In genomic region chr4:80517476-80518285, GRCm38 (mm10) we compare ENCODE assay signal across 8 mouse cellular contexts.
A peak's percentile ranks its signal among the peaks of the same experiment; 100 is the strongest.
DNase-seq lines count a peak whose midpoint lies in the region; ATAC-seq and TF ChIP-seq lines count a peak whose summit lies in the region.

No protein-coding gene starts in this region.

- H3K36me3 ChIP-seq in forebrain, embryonic 16.5 days (ENCODE audit: control insufficient read depth, insufficient read depth): no peaks in the 10 kb centered on the region
- H3K36me3 ChIP-seq in midbrain, embryonic 15.5 days (replicated peaks): no peaks in the 10 kb centered on the region

- peaks cover 9% of the 10 kb centered on the region; the same call in 1 of the 2 replicates for H3K4me1 ChIP-seq in forebrain, embryonic 16.5 days (replicated peaks; ENCODE audit: control insufficient read depth, insufficient read depth, low read length)
- H3K4me1 ChIP-seq in midbrain, embryonic 15.5 days: peaks cover 13% of the 10 kb centered on the region

- DNase-seq in gastrocnemius, adult 18-20 months (ENCODE audit: low spot score): peak; percentile 1
- no peak for DNase-seq in gastrocnemius, postnatal 36 days
- peak; percentile 3 for DNase-seq in cerebellum, adult 11-12 months
- DNase-seq in hindlimb bud, embryonic 11.5 days (ENCODE audit: extremely low spot score, low read depth, low spot score): peak; percentile 44
- peak; percentile 64 to 75 for DNase-seq in left cerebral cortex, adult 2 months (ENCODE audit: extremely low spot score in 1 of 2, low spot score in 2 of 2)

- no peaks in the 10 kb centered on the region for H3K27me3 ChIP-seq in forebrain, embryonic 16.5 days (replicated peaks; ENCODE audit: control insufficient read depth, insufficient read depth, low read length)
- H3K27me3 ChIP-seq in midbrain, embryonic 15.5 days (replicated peaks): no peaks in the 10 kb centered on the region

- peak; percentile 71 for TF ChIP-seq CTCF in left cerebral cortex, adult 2 months (IDR thresholded peaks at IDR 0.05)

- intact Hi-C loops in gastrocnemius, postnatal 36 days (cut with DNase I): no loop called here
- intact Hi-C loops in left cerebral cortex, adult 2 months (cut with DNase I): loop anchor here (5.0 to 10.0 kb wide), 2 partner anchors 115 to 313 kb away; no protein-coding TSS in a partner anchor

- 16% methylated on average over 12 of the region's 12 CpGs for WGBS in forebrain, embryonic 16.5 days
- 26% methylated on average over 12 of the region's 12 CpGs for WGBS in midbrain, embryonic 15.5 days

- no peak overlapping the region for H3K4me3 ChIP-seq in forebrain, embryonic 16.5 days (replicated peaks; ENCODE audit: low read length)
- H3K4me3 ChIP-seq in left cerebral cortex, adult 2 months: no peak overlapping the region
- H3K4me3 ChIP-seq in midbrain, embryonic 15.5 days: no peak overlapping the region

- H3K27ac ChIP-seq in forebrain, embryonic 16.5 days (ENCODE audit: low read length): peak overlapping the region; percentile 26
- peak overlapping the region; percentile 74 for H3K27ac ChIP-seq in left cerebral cortex, adult 2 months
- no peak overlapping the region for H3K27ac ChIP-seq in midbrain, embryonic 15.5 days

- ATAC-seq in forebrain, embryonic 16.5 days: peak; percentile 83
- peak; percentile 81 for ATAC-seq in midbrain, embryonic 15.5 days (replicated peaks)
- ATAC-seq in erythroid progenitor cell, adult 5-6 weeks (replicated peaks; ENCODE audit: low FRiP score, poor library complexity, severe bottlenecking): no peak

- H3K4me2 ChIP-seq in forebrain, embryonic 16.5 days (ENCODE audit: low read length): peak overlapping the region; percentile 38
- H3K4me2 ChIP-seq in midbrain, embryonic 15.5 days: peak overlapping the region; percentile 39

- H3K9me3 ChIP-seq in forebrain, embryonic 16.5 days (ENCODE audit: control insufficient read depth, low read length): no peaks in the 10 kb centered on the region
- H3K9me3 ChIP-seq in midbrain, embryonic 15.5 days: no peaks in the 10 kb centered on the region

- no peak overlapping the region; the same call in 1 of the 2 replicates for H3K9ac ChIP-seq in forebrain, embryonic 16.5 days (replicated peaks; ENCODE audit: low read depth, low read length)
- no peak overlapping the region for H3K9ac ChIP-seq in midbrain, embryonic 15.5 days

Comparison
In these comparisons a context has a peak if more than half of its experiments do, and no peak if none do; other contexts are left out.
1. DNase-seq: peak in gastrocnemius, adult 18-20 months (single experiment), cerebellum, adult 11-12 months (single experiment), hindlimb bud, embryonic 11.5 days (single experiment) and left cerebral cortex, adult 2 months (2 of 2); none in gastrocnemius, postnatal 36 days (0 of 2).